9 mouse cellular contexts compared by ENCODE assay signal in the genomic region with DNA sequence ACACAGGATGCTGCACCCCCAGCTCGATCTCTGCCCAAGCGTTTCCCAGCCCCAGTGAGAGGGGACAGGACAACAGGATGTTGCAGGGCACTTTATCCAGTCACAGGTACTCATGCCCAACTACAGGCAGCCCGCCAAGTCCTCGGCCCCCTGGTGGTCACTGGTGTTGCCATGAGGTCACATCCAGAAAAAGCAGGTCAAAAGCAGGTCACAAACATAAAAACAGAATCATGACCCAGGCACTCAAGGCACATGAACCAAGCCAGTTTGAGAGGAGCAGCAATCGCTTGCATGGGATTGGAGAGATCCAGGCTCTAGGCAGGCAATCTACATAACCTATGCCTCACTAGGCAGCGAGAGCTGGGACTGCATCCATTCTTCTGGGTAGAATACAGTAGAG. TPM values are rescaled to one million over a fixed set of nuclear protein-coding genes. Genes with fewer than 3 reads are reported as not detected.
DNase-seq lines count a peak whose midpoint lies in the region; TF ChIP-seq lines count a peak whose summit lies in the region.
"Had no signal": no experiment of that assay in that cellular context is flagged by ENCODE, and none has a peak within 500 bp of the region (broad histone marks: within the 10 kb centered on the region; RNA-seq: fewer than 3 reads in every experiment).

No protein-coding gene starts in this region.

- peak; percentile 55; the same call in 1 of the 2 replicates for TF ChIP-seq CTCF in bone marrow, adult 2 months (IDR thresholded peaks at IDR 0.05; ENCODE audit: control insufficient read depth, insufficient read depth, low read length)

- H3K4me1 ChIP-seq in bone marrow, adult 2 months (ENCODE audit: control insufficient read depth, insufficient read depth, low read length) = no peaks in the 10 kb centered on the region

- peak; percentile 60 for DNase-seq in right cerebral cortex, postnatal 4 days
- DNase-seq in right cerebral cortex, postnatal 36 days (ENCODE audit: low spot score in 2 of 2) = no peak
- peak; percentile 73 for DNase-seq in gastrocnemius, postnatal 10 days
- peak; percentile 82 for DNase-seq in kidney, adult 9 months
- peak; percentile 76 for DNase-seq in lung, postnatal 25 days (ENCODE audit: low spot score)
- peak; percentile 88 for DNase-seq in testis, postnatal 10 days (ENCODE audit: low spot score)
- no peak for DNase-seq in layer of hippocampus, adult 8-10 months (ENCODE audit: low spot score in 2 of 2)

- no peak overlapping the region for H3K4me3 ChIP-seq in bone marrow, adult 2 months (replicated peaks; ENCODE audit: control insufficient read depth, low read depth, low read length)
- H3K4me3 ChIP-seq: neural tube, embryonic 12.5 days had no signal

- no peak for TF ChIP-seq POLR2A in bone marrow, adult 2 months (IDR thresholded peaks at IDR 0.05; ENCODE audit: borderline replicate concordance, control insufficient read depth, low read depth, low read length)

- 51% methylated on average over 6 of the region's 6 CpGs for WGBS in bone marrow, adult 2 months

- H3K27ac ChIP-seq in bone marrow, adult 2 months (ENCODE audit: control insufficient read depth, insufficient read depth, low read depth, low read length, poor library complexity) = no peak overlapping the region
- H3K27ac ChIP-seq: neural tube, embryonic 12.5 days had no signal

RNA-seq across cellular contexts. Expression of gene Csrnp1, which starts 14.2 kb away (rescaled TPM):
- 6.4 and 19.5 TPM in 2 replicates for polyA plus RNA-seq in bone marrow, adult 2 months (2011; ENCODE audit: insufficient read depth, insufficient read length, low replicate concordance, missing spikeins)
- 1 to 10 TPM; 2.6 to 3.4 TPM for total RNA-seq in gastrocnemius, postnatal 10 days (2021)
- 10 to 100 TPM; 12.1 to 24.1 (median 14.6) TPM for total RNA-seq in layer of hippocampus, adult 8-10 months (2022)

RNA-seq across cellular contexts. Expression of gene Ttc21a, which starts 32.8 kb away (rescaled TPM):
- 1.5 and 5.0 TPM in 2 replicates for polyA plus RNA-seq in bone marrow, adult 2 months (2011; ENCODE audit: insufficient read depth, insufficient read length, low replicate concordance, missing spikeins)
- under 1 TPM in 1 of 2 experiments, not detected in 1; 0.11 TPM for total RNA-seq in gastrocnemius, postnatal 10 days (2021)
- total RNA-seq in layer of hippocampus, adult 8-10 months (2022) = 1 to 10 TPM; 1.2 to 2.8 (median 1.4) TPM

RNA-seq across cellular contexts. Expression of gene Gorasp1, which starts 32.9 kb away (rescaled TPM):
- 2.7 and 4.6 TPM in 2 replicates for polyA plus RNA-seq in bone marrow, adult 2 months (2011; ENCODE audit: insufficient read depth, insufficient read length, low replicate concordance, missing spikeins)
- total RNA-seq in gastrocnemius, postnatal 10 days (2021) = 10 to 100 TPM; 16.2 to 17.6 TPM
- total RNA-seq in layer of hippocampus, adult 8-10 months (2022) = 10 to 100 TPM; 30.5 to 35.7 (median 34.1) TPM

RNA-seq across cellular contexts. Expression of gene Xirp1, which starts 53.2 kb away (rescaled TPM):
- polyA plus RNA-seq in bone marrow, adult 2 months (2011; ENCODE audit: insufficient read depth, insufficient read length, low replicate concordance, missing spikeins) = not detected in 2 replicates
- 10 to 100 TPM; 58.2 to 84.6 TPM for total RNA-seq in gastrocnemius, postnatal 10 days (2021)
- under 1 TPM; 0.06 to 0.25 (median 0.10) TPM for total RNA-seq in layer of hippocampus, adult 8-10 months (2022)

Comparison
In these comparisons a context has a peak if more than half of its experiments do, and no peak if none do; other contexts are left out.
1. DNase-seq: peak in right cerebral cortex, postnatal 4 days (single experiment), gastrocnemius, postnatal 10 days (single experiment), kidney, adult 9 months (single experiment), lung, postnatal 25 days (single experiment) and testis, postnatal 10 days (single experiment); none in right cerebral cortex, postnatal 36 days (0 of 2) and layer of hippocampus, adult 8-10 months (0 of 2).